Mouse (Mus musculus) thymus, adult 2 months (tissue): ENCODE measurements around the gene Hpcal4. TPM values are rescaled to one million over a fixed set of nuclear protein-coding genes. Genes with fewer than 3 reads are reported as not detected.
A peak's percentile ranks its signal among the peaks of the same experiment; 100 is the strongest.

Experiments used
- DNase-seq: peaks from one replicate; pipeline ENCODE4 v3.0.0; 2021
- H3K27ac ChIP-seq: fragments of 200-500 bp; 2 replicates; pipeline ENCODE4 v1.5.1; 2012; ENCODE audit warnings: low read length, control low read depth; ENCODE audit not compliant: control insufficient read depth, insufficient read depth
- H3K27me3 ChIP-seq: fragments of 200-500 bp; 2 replicates; pipeline ENCODE4 v1.6.1; 2012; ENCODE audit warnings: mild to moderate bottlenecking, low read length, moderate library complexity, mixed read lengths; ENCODE audit not compliant: control insufficient read depth, insufficient read depth
- H3K36me3 ChIP-seq: fragments of 200-500 bp; 2 replicates; pipeline ENCODE4 v1.6.1; 2012; ENCODE audit warnings: mild to moderate bottlenecking, low read length, moderate library complexity; ENCODE audit not compliant: control insufficient read depth, insufficient read depth
- H3K4me1 ChIP-seq: fragments of 200-500 bp; replicated peaks from 2 replicates; pipeline ENCODE4 v1.6.1; 2012; ENCODE audit warnings: low read length; ENCODE audit not compliant: control insufficient read depth, insufficient read depth
- H3K4me3 ChIP-seq: fragments of 200-500 bp; 2 replicates; pipeline ENCODE4 v1.5.1; 2012; ENCODE audit warnings: mild to moderate bottlenecking, low read length, control low read depth, moderate library complexity; ENCODE audit not compliant: control insufficient read depth, insufficient read depth
- CTCF ChIP-seq: fragments of 200-500 bp; IDR thresholded peaks from 2 replicates; pipeline ENCODE4 v1.5.1; 2012; ENCODE audit warnings: mild to moderate bottlenecking, control low read depth, low read length, moderate library complexity, borderline replicate concordance; ENCODE audit not compliant: control insufficient read depth, poor library complexity, insufficient read depth; ENCODE audit errors: extremely low read depth
- POLR2A ChIP-seq: fragments of 200-500 bp; IDR thresholded peaks from 2 replicates; pipeline ENCODE4 v1.6.1; 2012; ENCODE audit warnings: mild to moderate bottlenecking, low read length, control low read depth, moderate library complexity; ENCODE audit not compliant: control insufficient read depth, poor library complexity, insufficient read depth; ENCODE audit errors: extremely low read depth
- WGBS: fragments of 180-500 bp; shearing (Covaris S2); methylation state at CpG from one replicate; pipeline ENCODE4 v1.1.7; 2018; 5-methylcytosine and 5-hydroxymethylcytosine counted together
- polyA plus RNA-seq: library from polyadenylated mRNA; depleted of rRNA; stranded (reverse); fragments of >200 nt; gene quantifications from 2 replicates; pipeline ENCODE4 v1.2.3, GENCODE M21; 2012; rRNA removed

The Hpcal4 gene
- polyA plus RNA-seq, 1 experiment: 0.30 TPM

GRCm38 (mm10) chr4:123236431-123237031 lies 53.5 kb downstream of the Hpcal4 start:
- H3K27me3 ChIP-seq: peaks cover 6% of the 10 kb centered on the region; the same call in 1 of the 2 replicates
- no peak overlapping the region for H3K4me3 ChIP-seq
- no peak for DNase-seq
- H3K4me1 ChIP-seq: peaks cover 46% of the 10 kb centered on the region
- peak overlapping the region; percentile 26 for H3K27ac ChIP-seq
- TF ChIP-seq POLR2A: no peak
- 57% methylated on average over 13 of the region's 13 CpGs for WGBS
- no peaks in the 10 kb centered on the region for H3K36me3 ChIP-seq

GRCm38 (mm10) chr4:123237386-123238266 lies 54.6 kb downstream of the Hpcal4 start:
- H3K27ac ChIP-seq: no peak overlapping the region
- WGBS: 96% methylated on average over 6 of the region's 6 CpGs
- H3K4me3 ChIP-seq: no peak overlapping the region
- TF ChIP-seq CTCF (no peak), POLR2A (no peak)
- H3K27me3 ChIP-seq: peaks cover 6% of the 10 kb centered on the region; the same call in 1 of the 2 replicates
- DNase-seq: no peak
- peaks cover 46% of the 10 kb centered on the region for H3K4me1 ChIP-seq
- H3K36me3 ChIP-seq: no peaks in the 10 kb centered on the region

- WGBS: 11% methylated on average over 54 of the region's 58 CpGs
- no peak for TF ChIP-seq CTCF
- no peak for TF ChIP-seq POLR2A
- Histone ChIP-seq H3K4me1 (peaks cover 34% of the 10 kb centered on the region), H3K27ac (no peak overlapping the region), H3K27me3 (peaks cover 6% of the 10 kb centered on the region; the same call in 1 of the 2 replicates), H3K4me3 (peak overlapping the region; percentile 33), H3K36me3 (no peaks in the 10 kb centered on the region)
- no peak for DNase-seq
Observed at GRCm38 (mm10) chr4:123239361-123240203, 56.6 kb downstream of the Hpcal4 start.

Other genes starting within 250 kb of the Hpcal4 start
- 3.2 and 3.5 TPM in 2 replicates for gene Mfsd2a, start 222.0 kb upstream of the Hpcal4 start, polyA plus RNA-seq
- gene Mycl, start 187.6 kb upstream of the Hpcal4 start, polyA plus RNA-seq: 4.3 and 5.2 TPM in 2 replicates
- 8.3 and 9.3 TPM in 2 replicates for gene Trit1, start 166.6 kb upstream of the Hpcal4 start, polyA plus RNA-seq
- 0.05 and 0.17 TPM in 2 replicates for gene Bmp8b, start 78.1 kb upstream of the Hpcal4 start, polyA plus RNA-seq
- 0.15 TPM in 1 of 2 replicates, not detected in the other for gene Oxct2b, start 67.0 kb upstream of the Hpcal4 start, polyA plus RNA-seq
- 24.8 and 26.1 TPM in 2 replicates for gene Ppie, start 43.3 kb upstream of the Hpcal4 start, polyA plus RNA-seq
- 0.14 and 1.3 TPM in 2 replicates for gene Nt5c1a, start 18.3 kb downstream of the Hpcal4 start, polyA plus RNA-seq
- gene Heyl, start 50.3 kb downstream of the Hpcal4 start, polyA plus RNA-seq: 4.1 and 4.3 TPM in 2 replicates
- 146 and 174 TPM in 2 replicates for gene Pabpc4, start 79.1 kb downstream of the Hpcal4 start, polyA plus RNA-seq
- gene Oxct2a, start 140.4 kb downstream of the Hpcal4 start, polyA plus RNA-seq: 0.11 and 0.24 TPM in 2 replicates
- 0.46 and 0.82 TPM in 2 replicates for gene Bmp8a, start 160.0 kb downstream of the Hpcal4 start, polyA plus RNA-seq